Mouse (Mus musculus) G1E (cell line): ENCODE measurements around the gene Tmcc3. TPM values are rescaled to one million over a fixed set of nuclear protein-coding genes. Genes with fewer than 3 reads are reported as not detected.

Source experiments
- ATAC-seq: 2 replicates; pipeline ENCODE4 v1.8.0; 2016; ENCODE audit warnings: mild to moderate bottlenecking; ENCODE audit not compliant: insufficient number of reproducible peaks, poor library complexity, low FRiP score, severe bottlenecking; ENCODE audit errors: extremely low read depth
- DNase-seq: peaks from one replicate; pipeline ENCODE4 v3.0.0; 2012; ENCODE audit warnings: low spot score
- H3K27me3 ChIP-seq: 2 replicates; pipeline ENCODE4 v1.6.1; 2012; ENCODE audit warnings: mild to moderate bottlenecking, low read length, inconsistent platforms; ENCODE audit not compliant: insufficient read depth
- H3K36me3 ChIP-seq: replicated peaks from 2 replicates; pipeline ENCODE3; 2012; ENCODE audit warnings: mild to moderate bottlenecking, inconsistent platforms
- H3K4me1 ChIP-seq: 2 replicates; pipeline ENCODE4 v1.6.1; 2012; ENCODE audit warnings: low read depth, low read length, inconsistent platforms, mixed read lengths; ENCODE audit not compliant: insufficient read depth
- H3K4me3 ChIP-seq: 2 replicates; pipeline ENCODE4 v1.5.1; 2012; ENCODE audit warnings: low read depth, mild to moderate bottlenecking, inconsistent platforms, low read length, moderate library complexity, mixed read lengths
- H3K9me3 ChIP-seq: replicated peaks from 2 replicates; pipeline ENCODE4 v1.6.1; 2012; ENCODE audit warnings: inconsistent platforms
- CTCF ChIP-seq: IDR thresholded peaks from 2 replicates; pipeline ENCODE4 v1.5.1; 2012; ENCODE audit warnings: low read depth, low read length, inconsistent platforms, mixed read lengths
- GATA1 ChIP-seq: IDR thresholded peaks from 2 replicates; pipeline ENCODE4 v1.6.1; 2012; ENCODE audit warnings: borderline replicate concordance, low read length, inconsistent platforms, mixed read lengths
- GATA2 ChIP-seq: IDR thresholded peaks from 2 replicates; pipeline ENCODE4 v1.6.1; 2012; ENCODE audit warnings: low read depth, low read length, inconsistent platforms, borderline replicate concordance
- POLR2AphosphoS5 ChIP-seq: IDR thresholded peaks from 2 replicates; pipeline ENCODE4 v1.6.1; 2012; ENCODE audit warnings: low read depth, low read length, inconsistent platforms; ENCODE audit not compliant: insufficient replicate concordance
- TAL1 ChIP-seq: conservative IDR thresholded peaks from 2 replicates; pipeline ENCODE4 v1.6.1; 2012; ENCODE audit warnings: low read depth, low read length, inconsistent platforms, mixed read lengths
- polyA plus RNA-seq: library from polyadenylated mRNA; stranded (reverse); fragments of >175 nt; gene quantifications from 2 replicates; pipeline ENCODE4 v1.2.3, GENCODE M21; 2012
- total RNA-seq, 2 experiments: library from RNA; stranded (forward) in 1 of 2; stranded (reverse) in 1 of 2; fragments of 200-1000 nt in 1 of 2; fragments of >200 nt in 1 of 2; fragmentation: Nextera tagmentation in 1 of 2; gene quantifications; 2 replicates each; pipeline ENCODE4 v1.2.3; 2014 to 2017

Tmcc3 gene
- total and polyA plus RNA-seq, 3 experiments, result 3.3 to 15.6 (median 8.1) TPM

DNA sequence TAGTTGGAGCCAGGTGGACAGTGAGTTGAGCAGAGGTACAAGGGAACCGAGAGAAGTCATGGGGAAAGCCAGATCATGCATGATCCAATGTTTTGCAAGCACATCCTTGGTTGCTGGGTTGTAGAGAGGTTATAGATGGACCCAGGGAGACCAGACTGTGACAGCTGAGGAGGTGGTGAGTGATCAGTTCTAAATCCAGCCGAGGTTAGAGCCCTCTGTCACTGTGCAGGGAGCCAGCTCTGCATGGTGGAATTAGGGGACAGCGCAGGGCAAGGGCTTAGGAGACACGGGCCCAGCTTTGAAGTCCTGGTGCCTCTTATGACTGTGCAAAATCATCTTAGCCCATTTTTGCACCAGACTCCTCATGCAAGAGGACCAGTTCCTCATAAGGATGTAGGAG is 228.5 kb downstream of the Tmcc3 start:
- DNase-seq (no peak), ATAC-seq (no peak)
- Histone ChIP-seq H3K36me3 (peaks cover 38% of the 10 kb centered on the region), H3K27me3 (no peaks in the 10 kb centered on the region), H3K4me1 (peaks cover 6% of the 10 kb centered on the region), H3K9me3 (peaks cover 5% of the 10 kb centered on the region), H3K4me3 (no peak overlapping the region)
- no peak for TF ChIP-seq GATA1
- no peak for TF ChIP-seq POLR2AphosphoS5
- no peak for TF ChIP-seq GATA2
- TF ChIP-seq CTCF, result no peak
- no peak for TF ChIP-seq TAL1

DNA sequence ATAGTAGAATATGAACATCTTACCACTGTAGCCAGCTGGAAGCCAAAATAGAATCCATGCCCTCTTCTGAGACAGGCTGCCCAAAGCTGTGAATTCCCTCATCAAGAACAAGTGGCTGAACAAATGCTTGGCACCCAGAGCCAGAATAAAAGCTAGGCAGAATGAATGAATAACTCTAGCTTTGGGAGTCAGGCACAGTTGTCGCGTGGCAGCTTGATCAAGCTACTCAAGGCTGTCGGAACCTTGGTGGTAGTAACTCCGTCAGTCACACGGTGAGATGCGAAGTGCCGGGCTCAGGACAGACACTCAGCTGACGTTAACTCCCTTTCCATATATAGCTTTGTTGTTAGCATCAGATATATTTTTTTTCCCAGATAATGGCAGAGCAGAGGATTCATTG is 232.2 kb downstream of the Tmcc3 start:
- Histone ChIP-seq H3K9me3 (peaks cover 5% of the 10 kb centered on the region), H3K36me3 (peaks cover 35% of the 10 kb centered on the region), H3K27me3 (no peaks in the 10 kb centered on the region), H3K4me1 (peaks cover 12% of the 10 kb centered on the region), H3K4me3 (no peak overlapping the region)
- ATAC-seq (no peak), DNase-seq (no peak)
- TF ChIP-seq CTCF (no peak), GATA1 (no peak), TAL1 (no peak), GATA2 (no peak), POLR2AphosphoS5 (no peak)

DNA sequence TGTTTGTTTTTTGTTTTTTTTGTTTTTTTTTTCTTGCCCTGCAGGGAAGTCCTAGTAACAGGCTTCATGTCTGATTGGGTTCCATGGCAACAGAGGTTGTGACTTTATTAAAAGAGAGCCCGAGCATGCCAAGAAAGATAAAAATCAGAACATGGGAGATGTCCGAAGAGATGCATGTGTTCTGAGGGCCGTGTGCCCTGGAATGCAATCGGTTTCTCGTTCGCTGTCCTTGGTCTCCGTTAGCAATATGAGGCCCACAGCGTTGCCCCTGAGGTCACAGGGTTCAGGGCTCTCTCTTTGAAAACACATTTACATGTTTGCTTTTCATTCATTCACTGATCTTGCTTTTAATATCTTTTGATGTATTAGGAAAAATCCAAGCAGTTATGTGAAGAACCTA is 233.1 kb downstream of the Tmcc3 start:
- ATAC-seq (no peak), DNase-seq (no peak)
- peaks cover 30% of the 10 kb centered on the region for H3K36me3 ChIP-seq
- peaks cover 5% of the 10 kb centered on the region for H3K9me3 ChIP-seq
- peaks cover 12% of the 10 kb centered on the region for H3K4me1 ChIP-seq
- H3K4me3 ChIP-seq, result no peak overlapping the region
- no peaks in the 10 kb centered on the region for H3K27me3 ChIP-seq
- TF ChIP-seq CTCF (no peak), GATA1 (no peak), POLR2AphosphoS5 (no peak), TAL1 (no peak), GATA2 (no peak)

DNA sequence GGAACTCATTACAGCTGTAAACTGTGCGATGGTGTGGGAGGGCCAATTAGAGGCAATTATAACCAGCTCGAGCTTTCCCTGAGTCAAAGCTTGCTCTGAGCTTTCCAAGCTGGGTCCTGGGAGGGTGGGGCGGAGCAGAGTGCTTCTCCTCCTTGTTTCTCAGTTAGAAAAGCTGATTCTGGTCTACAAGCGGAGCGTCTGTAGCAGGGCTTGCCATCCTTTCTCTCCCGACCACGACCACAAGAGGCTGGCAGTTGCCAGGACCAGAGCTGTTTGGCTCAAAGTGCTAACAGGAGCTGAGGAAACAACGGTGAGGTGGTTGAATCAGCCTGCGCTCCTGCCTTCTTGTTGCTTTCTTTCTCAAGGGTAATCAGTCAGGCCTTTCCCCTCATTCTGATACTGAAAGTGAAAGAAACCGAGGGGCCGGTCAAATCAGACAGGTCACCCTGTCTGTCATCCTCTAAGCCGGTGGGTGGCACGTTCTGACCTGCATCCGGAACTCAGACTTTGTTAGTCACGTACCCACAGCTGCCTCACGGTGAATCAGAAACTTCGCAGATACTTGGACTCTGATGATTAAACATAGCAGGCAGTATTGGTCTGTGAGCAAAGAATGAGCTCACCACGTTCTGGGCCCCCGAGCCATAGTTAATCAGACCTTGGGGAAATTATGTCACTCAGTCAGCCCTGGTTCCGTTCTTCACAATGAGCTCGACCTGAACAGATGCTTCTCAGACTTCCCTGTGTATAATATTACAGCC is 233.7 kb downstream of the Tmcc3 start:
- H3K27me3 ChIP-seq, result no peaks in the 10 kb centered on the region

DNA sequence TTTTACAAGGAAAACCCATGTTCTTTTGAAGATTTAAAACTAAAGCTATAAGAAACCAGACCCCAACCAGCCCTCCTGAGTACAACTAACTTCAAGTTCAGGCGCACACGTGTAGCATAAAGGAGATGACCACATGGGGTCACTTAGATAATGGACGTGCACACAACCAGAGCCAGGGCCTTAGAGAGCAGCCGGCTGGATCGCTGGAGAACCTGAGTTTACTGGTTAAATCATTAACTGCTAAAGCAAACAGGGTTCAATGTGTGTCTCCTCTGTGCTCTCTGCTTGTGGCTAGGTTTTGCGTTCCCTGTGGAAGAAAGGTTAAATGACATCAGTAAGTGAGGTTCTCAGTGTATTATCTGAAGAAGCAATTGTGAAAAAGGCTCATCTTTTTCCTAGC is 234.9 kb downstream of the Tmcc3 start:
- Histone ChIP-seq H3K36me3 (peaks cover 32% of the 10 kb centered on the region), H3K4me3 (no peak overlapping the region), H3K27me3 (no peaks in the 10 kb centered on the region), H3K4me1 (peaks cover 24% of the 10 kb centered on the region), H3K9me3 (no peaks in the 10 kb centered on the region)
- no peak for ATAC-seq
- TF ChIP-seq GATA2 (no peak), GATA1 (no peak), TAL1 (no peak), POLR2AphosphoS5 (no peak), CTCF (no peak)
- no peak for DNase-seq

More for the DNA sequence above, 233.7 kb downstream of the Tmcc3 start:
- H3K36me3 ChIP-seq, result peaks cover 31% of the 10 kb centered on the region
- peaks cover 5% of the 10 kb centered on the region for H3K9me3 ChIP-seq
- ATAC-seq, result no peak
- peaks cover 16% of the 10 kb centered on the region for H3K4me1 ChIP-seq
- no peak for DNase-seq
- no peak overlapping the region for H3K4me3 ChIP-seq
- TF ChIP-seq TAL1, result no peak
- TF ChIP-seq CTCF, result no peak
- TF ChIP-seq GATA2, result no peak
- TF ChIP-seq POLR2AphosphoS5, result no peak
- TF ChIP-seq GATA1, result no peak

DNA sequence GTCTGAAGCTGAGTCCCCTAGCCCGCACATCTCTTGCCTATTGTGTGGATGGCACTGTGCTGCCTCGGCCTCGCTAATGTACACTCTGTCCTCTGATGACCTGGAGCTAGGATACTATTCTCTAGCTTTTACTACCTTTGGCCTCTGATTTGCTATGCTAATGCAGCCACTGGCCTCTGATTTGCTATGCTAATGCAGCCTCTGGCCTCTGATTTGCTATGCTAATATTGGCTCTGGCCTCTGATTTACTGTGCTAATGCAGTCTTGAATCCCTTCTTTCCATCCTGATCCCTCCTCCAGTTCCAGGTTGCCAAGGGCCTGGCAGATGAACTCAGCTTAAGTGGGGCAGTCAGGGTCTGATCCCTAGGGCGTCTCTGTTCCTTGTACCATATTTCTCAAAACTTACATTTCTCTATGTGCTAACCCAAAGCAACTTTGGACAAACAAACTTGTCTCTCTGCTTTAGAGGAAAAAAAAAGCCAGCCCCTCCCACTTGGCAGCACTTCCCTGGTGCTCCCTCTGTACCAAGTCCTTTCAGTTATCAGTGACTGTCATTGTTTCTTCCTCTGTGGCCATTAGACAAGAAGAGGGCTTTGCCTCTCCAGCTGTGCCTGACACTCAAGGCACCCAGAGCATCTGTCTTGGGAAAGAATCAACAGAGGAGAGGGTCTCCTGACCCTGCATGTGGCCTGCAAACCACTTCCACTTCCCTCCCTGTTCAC is 237.9 kb downstream of the Tmcc3 start:
- Histone ChIP-seq H3K9me3 (no peaks in the 10 kb centered on the region), H3K36me3 (peaks cover 29% of the 10 kb centered on the region), H3K4me3 (no peak overlapping the region), H3K4me1 (peaks cover 36% of the 10 kb centered on the region), H3K27me3 (no peaks in the 10 kb centered on the region)
- no peak for TF ChIP-seq GATA2
- TF ChIP-seq TAL1, result no peak
- no peak for TF ChIP-seq GATA1
- TF ChIP-seq POLR2AphosphoS5, result no peak
- no peak for TF ChIP-seq CTCF
- DNase-seq (no peak), ATAC-seq (no peak)

DNA sequence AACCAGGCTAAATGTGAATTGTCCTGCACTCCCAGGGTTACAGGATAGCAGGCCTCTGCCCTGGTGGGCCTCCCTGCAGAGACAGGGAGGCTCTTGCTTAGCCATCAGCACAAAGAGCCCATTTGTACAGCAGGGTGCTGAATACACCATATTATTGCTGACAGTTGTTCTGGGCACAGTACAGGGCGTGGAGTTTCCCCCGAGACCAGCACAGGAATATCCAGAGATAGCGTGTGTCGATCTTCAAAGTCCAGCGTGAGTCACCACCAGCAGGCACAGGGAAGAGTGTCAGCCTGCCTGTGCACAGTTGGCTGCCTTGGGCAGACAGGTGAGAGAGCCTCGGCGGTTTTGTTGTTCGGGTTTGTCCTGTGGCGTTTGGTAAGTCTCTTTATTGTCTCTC is 238.9 kb downstream of the Tmcc3 start:
- DNase-seq (no peak), ATAC-seq (no peak)
- TF ChIP-seq CTCF, result no peak
- no peak for TF ChIP-seq GATA2
- no peak for TF ChIP-seq POLR2AphosphoS5
- TF ChIP-seq GATA1, result no peak
- TF ChIP-seq TAL1, result no peak

More for the DNA sequence above, 238.9 kb downstream of the Tmcc3 start:
- Histone ChIP-seq H3K27me3 (no peaks in the 10 kb centered on the region), H3K4me1 (peaks cover 28% of the 10 kb centered on the region), H3K9me3 (no peaks in the 10 kb centered on the region), H3K4me3 (no peak overlapping the region), H3K36me3 (peaks cover 27% of the 10 kb centered on the region)
